Comparison of ENCODE assay signal across 9 mouse cellular contexts in genomic region chr1:60042398-60042795, GRCm38 (mm10). TPM values are rescaled to one million over a fixed set of nuclear protein-coding genes. Genes with fewer than 3 reads are reported as not detected.
DNase-seq lines count a peak whose midpoint lies in the region; ATAC-seq and TF ChIP-seq lines count a peak whose summit lies in the region.
"Had no signal": no experiment of that assay in that cellular context is flagged by ENCODE, and none has a peak within 500 bp of the region (broad histone marks: within the 10 kb centered on the region; RNA-seq: fewer than 3 reads in every experiment).

No protein-coding gene starts in this region.

- TF ChIP-seq EP300 in liver, postnatal 0 days (IDR thresholded peaks at IDR 0.05; ENCODE audit: low read depth) = no peak

- H3K4me2 ChIP-seq in heart, embryonic 11.5 days = peak overlapping the region; percentile 87
- peak overlapping the region; percentile 92 for H3K4me2 ChIP-seq in liver, postnatal 0 days (ENCODE audit: low read depth, low read length)

- no peaks in the 10 kb centered on the region for H3K36me3 ChIP-seq in heart, embryonic 11.5 days (ENCODE audit: control insufficient read depth, insufficient read depth, low read length)
- H3K36me3 ChIP-seq in thymus, adult 2 months (ENCODE audit: control insufficient read depth, insufficient read depth, low read length) = no peaks in the 10 kb centered on the region
- no peaks in the 10 kb centered on the region for H3K36me3 ChIP-seq in liver, postnatal 0 days (replicated peaks; ENCODE audit: insufficient read depth, low read length)

- no peaks in the 10 kb centered on the region for H3K9me3 ChIP-seq in heart, embryonic 11.5 days (replicated peaks; ENCODE audit: control insufficient read depth, low read length)
- H3K9me3 ChIP-seq in liver, postnatal 0 days (ENCODE audit: low read length) = no peaks in the 10 kb centered on the region

- intact Hi-C loops in heart, postnatal 36 days (cut with DNase I) = no loop called here

- H3K27ac ChIP-seq in heart, embryonic 11.5 days (ENCODE audit: low read depth, low read length) = no peak overlapping the region
- no peak overlapping the region for H3K27ac ChIP-seq in thymus, adult 2 months (ENCODE audit: control insufficient read depth, insufficient read depth, low read length)
- no peak overlapping the region for H3K27ac ChIP-seq in liver, postnatal 0 days (ENCODE audit: low read depth)
- H3K27ac ChIP-seq: macrophage had no signal

- peaks cover 10% of the 10 kb centered on the region for H3K27me3 ChIP-seq in heart, embryonic 11.5 days (ENCODE audit: control insufficient read depth, insufficient read depth, low read length)
- peaks cover 12% of the 10 kb centered on the region; the same call in 1 of the 2 replicates for H3K27me3 ChIP-seq in thymus, adult 2 months (ENCODE audit: control insufficient read depth, insufficient read depth, low read length)
- peaks cover 26% of the 10 kb centered on the region for H3K27me3 ChIP-seq in liver, postnatal 0 days (ENCODE audit: insufficient read depth, low read length)

- peak overlapping the region; percentile 66 for H3K4me3 ChIP-seq in heart, embryonic 11.5 days (ENCODE audit: low read depth, low read length)
- peak overlapping the region; percentile 34 for H3K4me3 ChIP-seq in thymus, adult 2 months (ENCODE audit: control insufficient read depth, insufficient read depth, low read length)
- peak overlapping the region; percentile 60 for H3K4me3 ChIP-seq in liver, postnatal 0 days (ENCODE audit: low read depth, low read length)

- ATAC-seq in heart, embryonic 11.5 days (replicated peaks; ENCODE audit: insufficient number of reproducible peaks, low FRiP score, low TSS enrichment) = no peak
- ATAC-seq in liver, postnatal 0 days = no peak

- H3K9ac ChIP-seq in heart, embryonic 11.5 days (ENCODE audit: low read depth, low read length) = peak overlapping the region; percentile 63; the same call in 1 of the 2 replicates
- peak overlapping the region; percentile 23; the same call in 1 of the 2 replicates for H3K9ac ChIP-seq in liver, postnatal 0 days (replicated peaks)

- H3K4me1 ChIP-seq in heart, embryonic 11.5 days (ENCODE audit: control insufficient read depth, insufficient read depth, low read length) = 0 out of 2 replicates have a peak, but pooled peaks cover 3% of the 10 kb centered on the region
- peaks cover 6% of the 10 kb centered on the region; the same call in 1 of the 2 replicates for H3K4me1 ChIP-seq in thymus, adult 2 months (replicated peaks; ENCODE audit: control insufficient read depth, insufficient read depth, low read length)
- no peaks in the 10 kb centered on the region for H3K4me1 ChIP-seq in liver, postnatal 0 days (ENCODE audit: insufficient read depth)

- 5% methylated on average over 19 of the region's 19 CpGs for WGBS in heart, embryonic 11.5 days (ENCODE audit: insufficient replicate concordance)
- WGBS in thymus, adult 2 months = 8% methylated on average over 19 of the region's 19 CpGs
- 5% methylated on average over 19 of the region's 19 CpGs for whole genome bisulfite sequencing in liver, postnatal 0 days (ENCODE audit: insufficient replicate concordance)

- no peak for TF ChIP-seq POLR2A in thymus, adult 2 months (IDR thresholded peaks at IDR 0.05; ENCODE audit: control insufficient read depth, extremely low read depth, insufficient read depth, low read length, poor library complexity)

- no peak for DNase-seq in heart, adult 11 months
- peak; percentile 37 for DNase-seq in thymus, adult 2 months
- no peak for DNase-seq in thymus, postnatal 14 days
- peak; percentile 3 to 6 for DNase-seq in heart, postnatal 36 days
- DNase-seq in liver, postnatal 0 days = no peak
- peak; percentile 6 for DNase-seq in yolk sac, embryonic 10.5 days (ENCODE audit: low spot score)
- no peak for DNase-seq in kidney, postnatal 4 days

- no peak for TF ChIP-seq CTCF in thymus, adult 2 months (IDR thresholded peaks at IDR 0.05; ENCODE audit: borderline replicate concordance, control insufficient read depth, extremely low read depth, insufficient read depth, low read length, poor library complexity)
- no peak for TF ChIP-seq CTCF in liver, postnatal 0 days (IDR thresholded peaks at IDR 0.05; ENCODE audit: low read depth)

RNA-seq across cellular contexts. Expression of gene Ica1l, which starts 0.6 kb away (rescaled TPM):
- 0.62 and 0.74 TPM in 2 replicates for polyA plus RNA-seq in heart, embryonic 11.5 days (2014; fragmentation: Nextera tagmentation; extraction: Ambion mirVana)
- polyA plus RNA-seq in thymus, adult 2 months (2012; rRNA removed) = 0.44 and 0.73 TPM in 2 replicates
- under 1 TPM; 0.46 to 0.56 TPM for total RNA-seq in heart, postnatal 36 days (2021)
- 0.16 and 0.26 TPM in 2 replicates for polyA plus RNA-seq in liver, postnatal 0 days (2015; fragmentation: Nextera tagmentation; extraction: Ambion mirVana)
- polyA plus RNA-seq: macrophage had no signal

RNA-seq across cellular contexts. Expression of gene Carf, which starts 55.6 kb away (rescaled TPM):
- polyA plus RNA-seq in heart, embryonic 11.5 days (2014; fragmentation: Nextera tagmentation; extraction: Ambion mirVana) = 6.1 and 6.3 TPM in 2 replicates
- 4.7 and 4.8 TPM in 2 replicates for polyA plus RNA-seq in thymus, adult 2 months (2012; rRNA removed)
- 1 to 10 TPM; 6.0 to 8.4 TPM for total RNA-seq in heart, postnatal 36 days (2021)
- polyA plus RNA-seq in liver, postnatal 0 days (2015; fragmentation: Nextera tagmentation; extraction: Ambion mirVana) = 1.3 and 1.7 TPM in 2 replicates

RNA-seq across cellular contexts. Expression of gene Wdr12, which starts 56.0 kb away (rescaled TPM):
- polyA plus RNA-seq in heart, embryonic 11.5 days (2014; fragmentation: Nextera tagmentation; extraction: Ambion mirVana) = 32.2 and 36.9 TPM in 2 replicates
- 21.9 and 24.2 TPM in 2 replicates for polyA plus RNA-seq in thymus, adult 2 months (2012; rRNA removed)
- 10 to 100 TPM; 10.6 to 12.1 TPM for total RNA-seq in heart, postnatal 36 days (2021)
- 23.3 and 23.8 TPM in 2 replicates for polyA plus RNA-seq in liver, postnatal 0 days (2015; fragmentation: Nextera tagmentation; extraction: Ambion mirVana)

Comparison
In these comparisons a context has a peak if more than half of its experiments do, and no peak if none do; other contexts are left out.
1. DNase-seq: peak in thymus, adult 2 months (single experiment), heart, postnatal 36 days (2 of 2) and yolk sac, embryonic 10.5 days (single experiment); none in heart, adult 11 months (single experiment), thymus, postnatal 14 days (single experiment), liver, postnatal 0 days (single experiment) and kidney, postnatal 4 days (0 of 2).
2. Peak in every context shown above with its lines, with median percentiles within 50 percentile points of each other: H3K4me3 ChIP-seq.